Mouse (Mus musculus): ENCODE data around the gene Mccc1.

Mccc1 gene

GRCm38 (mm10) chr3:36000275-36001239 lies at the start of gene Mccc1:
Mccc1 (minus strand) TSS chr3:36000678.
- peak; percentile 100 for DNase-seq

GRCm38 (mm10) chr3:36049106-36049505 lies 48.6 kb upstream of the Mccc1 start:
- no peak for DNase-seq

DNA sequence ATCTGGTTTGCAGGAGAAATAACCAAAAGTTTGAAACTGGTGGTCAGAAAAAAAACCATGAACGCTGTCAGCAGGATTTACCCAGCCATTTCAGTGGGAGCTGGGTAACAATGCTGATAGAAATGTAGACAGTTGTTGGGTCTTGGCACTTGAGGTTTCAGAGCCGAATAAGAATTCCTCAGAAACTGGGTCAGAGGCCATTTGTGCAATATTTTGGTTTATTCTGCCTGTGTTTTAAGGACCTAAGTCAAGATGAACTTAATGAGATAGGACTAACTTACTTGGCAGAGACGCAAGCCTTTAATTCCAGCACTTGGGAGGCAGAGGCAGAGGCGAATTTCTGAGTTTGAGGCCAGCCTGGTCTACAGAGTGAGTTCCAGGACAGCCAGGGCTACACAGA lies 44.6 kb upstream of the Mccc1 start:
- no peak for DNase-seq

DNA sequence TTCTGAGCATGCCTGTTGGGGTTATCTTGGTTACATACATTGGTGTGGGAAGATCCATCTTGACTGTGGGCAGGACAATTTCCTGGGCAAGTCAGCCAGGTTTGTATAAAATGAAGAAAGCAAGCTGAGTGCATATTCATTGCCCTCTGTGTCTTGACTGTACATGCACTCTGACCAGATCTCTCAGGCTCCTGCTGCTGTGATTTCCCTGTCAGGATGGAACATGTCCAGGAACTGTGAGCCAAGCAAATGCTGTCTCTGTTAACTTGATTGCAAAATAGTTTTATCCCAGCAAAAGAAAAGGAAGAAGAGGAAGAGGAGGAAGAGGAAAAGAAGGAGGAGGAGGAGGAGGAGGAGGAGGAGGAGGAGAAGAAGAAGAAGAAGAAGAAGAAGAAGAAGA lies 44.0 kb upstream of the Mccc1 start:
- DNase-seq, result no peak

DNA sequence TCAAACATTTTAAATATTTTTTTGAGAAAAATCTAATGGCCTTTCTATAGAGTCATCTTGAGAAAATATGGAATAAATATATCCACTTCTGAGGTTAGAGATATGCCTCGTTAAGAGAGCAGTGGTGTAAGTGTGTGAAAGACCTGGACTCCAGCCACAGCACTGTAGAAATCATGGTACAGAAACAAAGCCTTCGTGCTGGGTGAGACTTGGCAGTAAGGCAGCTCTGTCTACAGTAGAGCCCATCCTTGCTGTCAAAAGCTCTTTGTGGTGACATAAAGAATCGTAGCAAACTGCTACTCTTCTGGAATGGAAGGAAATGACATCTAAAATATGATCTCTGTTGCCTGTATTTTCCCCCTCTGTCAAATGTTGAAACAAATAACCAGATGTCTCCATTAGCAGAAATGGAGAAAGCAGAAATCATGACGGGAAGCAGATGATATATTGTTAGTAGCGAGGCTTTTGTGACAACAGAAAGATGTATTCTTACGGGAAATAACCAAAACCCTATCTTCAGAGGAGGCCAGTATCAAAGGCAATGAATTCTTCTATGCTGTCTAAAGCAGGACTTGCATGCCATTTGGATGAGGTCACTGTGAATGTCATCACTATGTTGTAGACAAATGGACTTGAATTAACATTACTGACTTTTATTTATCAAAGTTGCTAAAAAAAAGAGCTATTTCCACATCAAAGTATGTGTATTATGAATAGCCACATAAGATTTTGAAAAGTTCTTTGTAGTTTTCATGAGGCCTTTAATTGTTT lies 31.4 kb upstream of the Mccc1 start:
- DNase-seq, result no peak

DNA sequence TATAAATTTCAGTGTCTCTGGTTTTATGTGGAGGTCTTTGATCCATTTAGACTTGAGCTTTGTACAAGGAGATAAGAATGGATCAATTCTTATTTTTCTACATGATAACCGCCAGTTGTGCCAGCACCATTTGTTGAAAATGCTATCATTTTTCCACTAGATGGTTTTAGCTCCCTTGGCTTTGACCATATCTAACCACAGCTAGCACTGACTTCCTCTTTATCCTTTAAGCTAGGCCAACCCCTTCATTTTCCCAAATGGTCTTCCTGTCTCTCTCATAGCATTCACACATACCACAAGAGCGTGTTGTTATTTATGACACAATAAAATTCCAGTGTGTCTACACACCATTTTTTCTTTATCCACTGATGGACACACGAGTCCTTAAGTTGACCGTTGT lies 29.5 kb upstream of the Mccc1 start:
- DNase-seq, result no peak

DNA sequence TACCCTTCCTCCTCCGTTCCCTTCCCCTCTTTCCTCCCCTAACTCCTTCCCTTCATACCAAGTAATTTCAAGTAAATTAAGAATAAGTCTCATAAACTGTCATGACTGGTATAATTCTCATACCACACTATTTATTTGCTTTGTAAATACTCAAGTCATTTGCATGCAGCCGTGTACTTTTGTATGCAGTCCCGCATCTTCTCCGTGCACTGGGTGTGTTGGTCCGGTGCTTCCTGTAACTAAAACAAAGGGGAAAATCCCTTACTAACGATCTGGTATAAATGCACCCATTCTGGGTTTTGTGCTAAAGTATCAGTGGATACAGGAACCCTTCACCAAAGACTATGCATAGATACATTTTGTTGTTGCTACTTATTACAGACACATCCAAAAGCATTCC lies 25.3 kb upstream of the Mccc1 start:
- no peak for DNase-seq

DNA sequence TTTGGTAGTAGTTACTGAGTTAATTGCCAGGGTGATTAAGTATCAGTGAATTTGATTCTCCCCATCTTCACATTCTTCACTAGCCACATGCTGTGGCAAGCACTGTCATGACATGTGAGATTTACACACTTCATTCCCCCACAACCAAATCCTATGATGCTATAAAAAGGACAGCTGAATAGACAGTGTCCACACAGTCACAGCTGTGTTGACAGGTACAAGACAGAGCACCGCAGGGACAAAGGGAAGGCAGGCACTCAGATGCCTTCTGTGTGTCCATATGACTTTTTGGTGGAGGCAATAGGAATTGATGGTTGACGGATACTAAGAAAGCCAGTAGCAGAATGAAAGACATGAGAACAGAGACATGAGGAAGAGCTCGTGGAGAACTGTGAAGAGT lies 10.8 kb upstream of the Mccc1 start:
- DNase-seq, result no peak

DNA sequence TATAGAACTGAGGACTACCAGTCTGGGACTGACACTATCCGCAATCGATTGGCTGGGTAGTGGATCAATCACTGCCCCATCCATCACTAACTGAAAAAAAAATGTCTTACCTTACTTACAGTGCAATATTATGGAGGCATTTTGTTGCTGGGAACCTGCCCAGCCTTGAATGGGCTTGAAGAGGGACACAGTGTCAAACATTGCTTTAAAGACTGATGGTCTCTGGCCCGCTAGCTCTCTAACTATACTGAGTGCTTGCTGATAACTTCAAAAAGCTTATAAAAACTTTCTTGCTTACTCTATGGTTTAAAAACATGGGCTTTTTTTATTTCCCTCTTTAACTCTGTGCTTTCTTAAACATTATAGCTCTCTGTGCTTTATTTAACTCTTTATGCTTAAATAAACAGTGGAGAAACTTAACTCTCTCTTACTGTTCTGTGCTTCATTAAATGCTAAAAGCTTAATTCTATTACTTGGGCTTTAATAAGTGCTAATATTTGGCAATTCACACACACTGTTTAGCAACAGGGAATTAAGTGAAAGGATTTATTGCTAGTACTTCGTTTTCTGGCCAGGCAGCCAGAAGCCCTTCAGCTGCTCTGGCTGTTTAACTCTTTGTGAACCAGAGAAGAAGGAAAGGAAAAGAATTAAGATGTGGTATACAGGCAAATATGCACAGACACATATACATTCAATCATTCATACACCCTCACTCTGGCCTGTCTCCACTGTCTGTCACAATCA lies 8.1 kb upstream of the Mccc1 start:
- DNase-seq, result no peak

GRCm38 (mm10) chr3:36004028-36004895 lies 3.8 kb upstream of the Mccc1 start:
- DNase-seq, result no peak

DNA sequence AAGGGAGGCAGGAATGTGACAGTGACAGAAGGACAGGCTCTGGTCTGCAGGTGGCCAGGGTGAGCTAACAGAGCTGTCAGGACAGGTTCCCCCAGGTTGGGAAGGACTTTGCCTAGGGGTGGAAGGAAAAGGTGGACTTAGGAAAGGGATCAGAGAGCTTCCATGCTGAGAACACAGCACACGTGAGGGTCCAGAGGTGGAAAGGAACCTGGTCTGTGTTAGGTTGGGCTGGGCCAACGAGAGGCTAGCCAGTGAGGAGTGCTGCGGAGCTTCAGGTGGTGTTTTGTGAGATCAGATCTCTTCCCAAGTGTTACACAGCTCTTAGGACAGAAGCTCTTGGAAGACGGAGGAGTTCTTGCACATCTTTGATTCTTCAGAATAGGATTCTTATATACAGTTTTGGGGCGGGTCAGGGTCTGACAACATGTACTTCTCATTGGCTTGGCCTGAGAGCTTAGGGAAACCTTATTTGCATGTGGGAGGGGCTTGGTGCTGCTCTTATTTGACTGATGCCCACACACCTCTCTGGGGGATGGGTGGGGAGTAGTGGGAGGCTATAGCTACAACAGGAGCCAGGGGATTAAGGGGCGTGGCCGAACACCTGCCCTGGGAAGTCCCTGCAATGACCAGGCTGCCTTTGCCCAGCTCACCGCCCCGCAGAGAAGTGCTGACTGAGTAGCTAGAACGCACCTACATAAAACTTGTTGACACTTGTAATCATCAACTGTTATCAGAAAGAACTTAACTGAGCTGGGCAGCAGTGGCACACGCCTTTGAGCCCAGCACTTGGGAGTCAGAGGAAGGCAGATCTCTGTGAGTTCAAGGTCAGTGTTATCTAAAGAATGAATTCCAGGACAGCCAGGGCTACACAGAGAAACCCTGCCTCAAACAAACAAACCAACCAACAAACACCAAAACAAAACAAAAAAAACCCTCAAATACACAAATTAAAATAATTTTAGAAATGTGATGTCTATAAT lies 5.6 kb downstream of the Mccc1 start:
- peak; percentile 83 for DNase-seq

- no peak for DNase-seq
Observed at GRCm38 (mm10) chr3:35990715-35991114, 9.8 kb downstream of the Mccc1 start.

DNA sequence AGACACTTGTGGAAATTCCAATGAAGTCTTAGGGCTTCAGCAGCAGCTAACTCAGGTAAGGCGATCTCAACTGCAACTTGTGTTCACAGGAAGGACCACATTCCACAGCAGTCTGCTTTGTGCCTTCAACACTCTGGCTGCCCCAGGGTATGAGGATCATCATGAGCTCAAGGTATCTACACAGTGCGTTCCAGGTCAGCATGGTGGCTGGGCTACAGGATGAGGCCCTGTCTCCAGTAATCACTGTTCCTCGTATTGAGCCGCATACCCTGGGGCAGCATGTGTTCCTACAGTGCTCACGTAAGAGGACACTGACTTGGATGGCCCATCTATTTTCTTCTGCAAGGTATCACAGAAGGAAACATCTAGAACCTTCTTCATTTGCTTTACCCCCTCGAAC lies 12.4 kb downstream of the Mccc1 start:
- DNase-seq, result no peak

DNA sequence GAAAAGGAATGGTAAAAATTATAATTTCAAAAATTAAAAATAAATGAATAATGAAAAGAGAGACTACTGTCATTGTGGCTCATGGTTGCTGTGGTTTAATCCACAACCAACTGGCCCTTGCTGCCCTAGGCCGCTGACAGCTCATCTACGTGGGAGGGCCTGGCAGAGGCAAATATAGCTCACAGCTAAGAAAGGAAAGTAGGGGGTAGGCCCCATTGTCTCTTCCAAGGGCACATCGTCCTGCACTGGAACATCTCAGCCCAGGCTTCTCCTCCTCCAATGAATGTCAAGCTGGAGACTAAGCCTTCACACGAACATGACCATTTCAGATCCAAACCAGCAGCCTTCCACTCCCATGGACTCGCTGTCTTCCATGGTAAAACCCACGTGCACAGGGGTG lies 14.2 kb downstream of the Mccc1 start:
- peak; percentile 87 for DNase-seq

DNA sequence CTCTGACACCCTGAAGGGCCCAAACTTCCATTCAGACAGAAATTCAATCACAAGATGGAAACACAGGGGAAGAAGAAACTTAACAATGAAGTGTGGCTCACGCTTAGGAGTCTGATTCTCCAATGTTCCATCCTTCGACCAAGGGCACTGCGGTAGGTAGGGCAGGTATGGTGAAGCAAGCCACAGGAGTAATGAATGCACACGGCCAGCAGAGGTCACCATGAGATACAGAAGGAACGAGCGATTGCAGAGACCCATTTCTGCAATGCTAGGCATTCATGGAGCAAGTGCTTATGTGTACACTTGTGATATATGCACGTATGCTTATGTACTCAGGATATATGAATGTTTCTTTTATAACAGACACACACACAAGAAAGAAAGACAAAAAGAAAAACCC lies 26.9 kb downstream of the Mccc1 start:
- peak; percentile 54 for DNase-seq

- DNase-seq, result peak; percentile 39
Observed at GRCm38 (mm10) chr3:35972985-35973384, 27.5 kb downstream of the Mccc1 start.

DNA sequence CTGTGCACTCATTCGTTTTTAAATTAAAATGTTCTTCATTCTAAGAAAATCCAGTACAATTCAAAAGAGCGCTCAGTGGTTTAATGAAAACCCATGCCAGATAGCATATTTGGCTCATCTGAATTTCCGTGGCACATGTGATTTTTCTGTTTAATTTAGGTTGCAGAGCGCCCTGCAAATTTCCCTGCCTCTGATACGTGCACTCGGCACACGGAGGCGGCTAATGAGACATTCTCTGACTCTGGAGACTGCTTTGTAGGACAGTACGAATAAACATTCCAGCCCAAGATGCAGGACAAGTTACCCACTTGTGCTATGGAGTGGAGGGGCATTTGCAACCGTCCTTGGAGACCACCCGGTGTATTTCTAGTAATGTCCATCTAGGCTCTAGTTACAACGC lies 29.3 kb downstream of the Mccc1 start:
- peak; percentile 66 for DNase-seq

DNA sequence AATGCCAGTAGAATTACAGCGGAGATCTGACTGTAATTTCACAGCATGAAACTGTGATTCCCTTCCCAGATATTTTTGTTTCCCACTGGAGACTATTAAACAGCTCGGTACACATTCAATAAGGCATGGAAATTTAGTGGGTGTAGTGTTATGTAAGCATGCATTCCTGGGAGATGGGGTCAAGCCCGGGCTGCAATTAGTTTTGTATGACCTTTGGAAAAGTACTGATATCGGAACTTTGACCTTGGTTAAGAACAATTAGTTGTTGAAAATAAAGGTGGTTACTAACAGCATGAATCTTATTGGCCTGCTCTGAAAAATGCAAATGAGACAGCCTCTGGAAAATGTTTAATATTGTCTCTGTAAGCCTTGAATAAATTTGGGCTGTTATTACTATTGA lies 30.0 kb downstream of the Mccc1 start:
- peak; percentile 35 for DNase-seq

- peak; percentile 80 for DNase-seq
Observed at GRCm38 (mm10) chr3:35967366-35967921, 33.0 kb downstream of the Mccc1 start.

DNA sequence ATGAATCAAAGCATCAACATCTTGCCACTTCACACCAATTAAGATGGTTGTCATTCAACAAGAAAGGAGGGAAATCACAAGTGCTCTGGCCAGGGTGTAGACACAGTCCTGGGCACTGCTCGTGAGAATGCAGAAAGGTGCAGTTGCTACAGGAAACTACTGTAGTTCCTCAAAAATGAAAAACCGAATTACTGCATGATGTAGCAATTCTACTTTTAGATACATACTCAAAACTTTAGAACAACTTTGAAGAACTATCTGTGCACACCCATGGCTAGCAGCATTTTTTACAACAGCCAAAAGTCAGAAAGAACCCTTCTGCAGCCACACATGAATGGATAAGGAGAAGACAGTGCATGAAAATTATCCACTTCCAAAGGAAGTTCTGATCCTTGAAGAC lies 34.0 kb downstream of the Mccc1 start:
- DNase-seq, result peak; percentile 70

- peak; percentile 14 for DNase-seq
Observed at GRCm38 (mm10) chr3:35964928-35965327, 35.5 kb downstream of the Mccc1 start.
